Mouse (Mus musculus) E14TG2a.4 (cell line): Measurements from ENCODE around the gene Zp3.

Experiments used
- H3K27me3 ChIP-seq: 2 replicates; pipeline ENCODE4 v1.6.1; 2014; ENCODE audit warnings: low read length, control low read depth; ENCODE audit not compliant: insufficient read depth
- H3K36me3 ChIP-seq: 2 replicates; pipeline ENCODE4 v1.6.1; 2014; ENCODE audit warnings: low read length, control low read depth; ENCODE audit not compliant: insufficient read depth
- H3K4me1 ChIP-seq: replicated peaks from 2 replicates; pipeline ENCODE4 v1.6.1; 2014; ENCODE audit warnings: low read depth, low read length, control low read depth
- H3K4me3 ChIP-seq: replicated peaks from 2 replicates; pipeline ENCODE4 v1.5.1; 2014; ENCODE audit warnings: mild to moderate bottlenecking, low read length
- H3K9me3 ChIP-seq: 2 replicates; pipeline ENCODE4 v1.6.1; 2014; ENCODE audit warnings: low read length, control low read depth
- CTCF ChIP-seq: conservative IDR thresholded peaks from 2 replicates; pipeline ENCODE4 v1.5.1; 2014; ENCODE audit warnings: low read length
- NANOG ChIP-seq: IDR thresholded peaks from 2 replicates; pipeline ENCODE4 v1.6.1; 2014; ENCODE audit warnings: borderline replicate concordance, low read length, mixed read lengths
- POU5F1 ChIP-seq: IDR thresholded peaks from 2 replicates; pipeline ENCODE4 v1.6.1; 2014; ENCODE audit warnings: low read length, borderline replicate concordance

The Zp3 gene

DNA sequence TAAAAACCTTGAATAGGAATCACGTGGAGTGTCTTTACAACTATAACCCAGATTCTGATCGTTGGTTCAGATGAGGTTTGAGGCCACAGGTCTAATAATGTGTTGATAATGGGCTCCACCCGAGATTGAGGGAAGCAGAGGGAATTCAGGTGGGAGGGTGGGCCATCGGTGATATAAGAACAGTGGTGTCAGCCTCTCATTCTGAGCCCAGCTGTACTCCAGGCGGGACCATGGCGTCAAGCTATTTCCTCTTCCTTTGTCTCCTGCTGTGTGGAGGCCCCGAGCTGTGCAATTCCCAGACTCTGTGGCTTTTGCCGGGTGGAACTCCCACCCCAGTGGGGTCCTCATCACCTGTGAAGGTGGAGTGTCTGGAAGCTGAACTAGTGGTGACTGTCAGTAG, at the start of gene Zp3:
Gene Zp3 (plus strand): TSS at position 196 of the 400 bp plus-strand sequence.
- no peaks in the 10 kb centered on the region for H3K36me3 ChIP-seq
- peaks cover 66% of the 10 kb centered on the region for H3K4me1 ChIP-seq
- H3K27me3 ChIP-seq, result peaks cover 12% of the 10 kb centered on the region; the same call in 1 of the 2 replicates
- H3K4me3 ChIP-seq, result peak within 1 kb of the TSS; percentile 62
- peaks cover 6% of the 10 kb centered on the region for H3K9me3 ChIP-seq
- TF ChIP-seq CTCF, result no peak
- no peak for TF ChIP-seq NANOG
- no peak for TF ChIP-seq POU5F1

DNA sequence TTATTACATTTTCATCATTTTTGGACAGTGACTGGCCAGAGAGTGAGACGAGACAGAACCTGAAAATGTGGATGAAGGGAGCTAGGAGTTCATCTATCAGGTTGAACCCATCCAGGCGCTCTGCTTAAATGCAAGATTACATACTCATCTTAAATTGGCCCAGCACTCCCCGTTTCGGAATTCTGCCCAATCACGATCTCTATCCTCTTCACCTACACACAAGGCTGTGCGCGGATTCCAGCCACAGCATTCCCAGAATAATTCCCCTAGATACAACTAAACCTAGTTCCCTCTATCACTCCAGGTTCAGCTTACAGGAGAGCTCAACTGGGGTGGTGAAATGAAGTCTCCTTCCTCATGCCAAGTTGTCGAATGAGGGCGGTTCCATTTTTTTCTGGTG, 48.4 kb upstream of the Zp3 start:
- no peaks in the 10 kb centered on the region for H3K27me3 ChIP-seq
- peaks cover 79% of the 10 kb centered on the region for H3K4me1 ChIP-seq
- no peaks in the 10 kb centered on the region for H3K9me3 ChIP-seq
- H3K4me3 ChIP-seq, result peak overlapping the region; percentile 99
- TF ChIP-seq CTCF (no peak), POU5F1 (no peak), NANOG (no peak)
- H3K36me3 ChIP-seq, result peaks cover 65% of the 10 kb centered on the region

DNA sequence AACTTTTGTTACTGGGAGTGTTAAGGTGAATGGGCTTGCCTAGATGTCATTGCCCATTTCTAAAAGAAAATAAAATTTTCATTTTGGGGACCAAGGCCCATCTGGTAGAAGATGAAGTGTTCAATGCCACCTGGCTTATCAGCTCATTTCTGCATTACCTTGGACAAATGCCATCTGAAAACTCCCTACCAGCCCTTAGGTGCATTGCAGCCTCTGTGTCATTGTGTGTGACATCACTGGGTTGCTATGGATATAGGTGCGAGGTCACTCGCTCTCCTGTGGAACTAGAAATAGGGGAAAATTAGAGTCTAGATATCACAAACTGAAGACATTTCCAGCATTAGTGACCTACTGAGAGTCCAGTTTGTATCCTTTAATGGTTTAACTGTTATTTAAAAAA, 47.5 kb upstream of the Zp3 start:
- peak overlapping the region; percentile 99 for H3K4me3 ChIP-seq
- no peaks in the 10 kb centered on the region for H3K27me3 ChIP-seq
- H3K36me3 ChIP-seq, result peaks cover 57% of the 10 kb centered on the region
- H3K9me3 ChIP-seq, result no peaks in the 10 kb centered on the region
- TF ChIP-seq POU5F1, result no peak
- no peak for TF ChIP-seq NANOG
- H3K4me1 ChIP-seq, result peaks cover 79% of the 10 kb centered on the region

DNA sequence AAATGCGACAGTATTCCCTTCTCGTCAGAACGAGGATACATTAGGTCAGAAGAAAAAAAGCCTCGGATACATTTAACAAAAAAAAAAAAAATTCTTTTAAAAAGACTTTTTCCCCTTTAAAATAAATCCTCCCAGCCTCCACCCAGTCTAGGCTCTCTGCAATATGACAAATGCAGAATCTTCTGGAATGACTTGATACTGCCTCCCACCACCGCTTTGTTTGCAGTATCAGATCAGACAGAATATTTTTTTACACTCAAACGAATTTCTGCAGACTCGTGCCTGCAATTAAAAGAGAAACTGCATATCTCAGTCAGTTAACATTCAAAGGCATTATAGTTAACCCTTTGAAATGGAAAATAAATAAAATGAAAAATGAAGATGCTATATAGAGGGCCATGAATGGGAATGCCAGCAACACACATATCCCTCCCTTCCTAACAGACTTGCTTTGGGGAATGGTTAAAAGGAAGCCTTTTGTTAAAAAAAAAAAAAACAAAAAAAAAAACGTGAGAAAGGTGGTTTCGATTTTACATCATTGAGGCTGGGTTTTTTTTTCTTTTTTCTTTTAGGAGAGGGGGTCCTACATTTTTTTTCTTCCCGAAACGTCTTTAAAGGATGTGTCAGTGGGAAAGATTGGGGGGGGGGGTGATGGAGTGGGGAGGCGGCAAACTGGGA, 46.5 kb upstream of the Zp3 start:
- peaks cover 79% of the 10 kb centered on the region for H3K4me1 ChIP-seq
- H3K9me3 ChIP-seq, result no peaks in the 10 kb centered on the region
- peaks cover 47% of the 10 kb centered on the region for H3K36me3 ChIP-seq
- no peak for TF ChIP-seq NANOG
- no peak for TF ChIP-seq POU5F1
- TF ChIP-seq CTCF, result no peak
- no peaks in the 10 kb centered on the region for H3K27me3 ChIP-seq
- peak overlapping the region; percentile 99 for H3K4me3 ChIP-seq

DNA sequence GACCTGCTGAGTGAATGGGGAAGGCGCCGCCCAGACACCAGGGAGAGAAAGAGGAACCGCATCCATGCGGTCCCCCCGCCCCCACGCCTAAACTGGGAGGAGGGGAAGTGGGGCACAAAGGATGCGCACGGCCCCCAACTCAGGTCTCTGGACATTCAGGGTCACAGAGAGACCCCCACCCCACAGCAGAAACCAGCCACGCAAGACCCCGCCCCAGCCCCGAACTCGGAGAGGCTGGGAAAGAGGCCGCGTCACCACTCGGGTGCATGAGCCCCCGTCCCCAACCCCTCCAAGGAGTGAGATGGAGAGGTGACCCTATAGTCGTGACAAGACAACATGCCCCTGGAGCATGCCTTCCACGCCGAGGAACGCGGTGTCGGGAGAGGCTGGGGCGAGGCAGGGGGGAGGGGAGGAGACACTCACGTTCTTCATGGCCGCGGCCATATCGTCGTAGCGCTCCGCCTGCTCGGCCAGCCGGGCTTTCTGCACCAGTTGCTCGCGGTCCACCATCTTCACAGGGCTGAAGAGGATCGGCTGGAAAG, 45.9 kb upstream of the Zp3 start:
- H3K36me3 ChIP-seq, result peaks cover 41% of the 10 kb centered on the region
- no peaks in the 10 kb centered on the region for H3K27me3 ChIP-seq
- TF ChIP-seq CTCF (no peak), NANOG (no peak), POU5F1 (no peak)
- peak overlapping the region; percentile 99 for H3K4me3 ChIP-seq
- H3K4me1 ChIP-seq, result peaks cover 73% of the 10 kb centered on the region
- no peaks in the 10 kb centered on the region for H3K9me3 ChIP-seq

DNA sequence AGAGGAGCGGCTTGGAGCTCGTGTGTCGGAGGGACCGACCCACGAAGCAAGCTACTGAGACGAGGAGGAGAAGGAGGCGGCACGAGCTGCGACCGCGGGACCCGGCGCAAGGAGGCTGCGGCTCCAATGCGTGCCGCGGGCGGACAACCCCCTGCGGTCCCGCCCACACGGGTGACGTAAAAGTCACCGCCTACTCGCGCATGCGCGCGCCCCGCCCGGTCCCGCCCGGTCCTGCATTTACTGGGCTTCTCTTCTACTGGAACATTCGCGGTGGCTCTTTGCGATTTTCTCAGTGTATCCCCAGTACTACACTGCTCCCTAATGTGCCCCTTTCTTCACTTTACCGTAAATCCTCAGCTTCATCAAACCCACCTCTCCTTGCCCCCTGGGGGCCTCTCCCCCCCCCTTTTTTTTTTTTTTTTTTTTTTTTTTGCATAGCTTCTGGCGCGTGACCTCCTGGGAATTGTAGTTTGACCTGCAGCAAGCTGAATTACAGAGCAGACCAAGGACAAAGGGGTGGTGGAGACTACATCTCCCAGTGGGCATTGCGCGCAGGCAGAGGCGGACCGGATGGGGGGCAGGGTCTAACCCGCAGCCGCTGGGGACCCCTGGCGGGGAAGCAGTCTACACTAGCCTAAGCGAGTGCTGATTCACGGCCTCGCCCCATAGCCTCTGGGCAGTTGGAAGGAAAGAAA, 45.3 kb upstream of the Zp3 start, which contains the start of gene Ywhag:
Gene Ywhag (minus strand): TSS at position 136 of the 695 bp plus-strand sequence.
- H3K4me1 ChIP-seq, result peaks cover 72% of the 10 kb centered on the region
- H3K4me3 ChIP-seq, result peak within 1 kb of the TSS; percentile 99
- no peaks in the 10 kb centered on the region for H3K9me3 ChIP-seq
- no peaks in the 10 kb centered on the region for H3K27me3 ChIP-seq
- peaks cover 34% of the 10 kb centered on the region for H3K36me3 ChIP-seq
- TF ChIP-seq POU5F1 (no peak), CTCF (no peak), NANOG (no peak)

DNA sequence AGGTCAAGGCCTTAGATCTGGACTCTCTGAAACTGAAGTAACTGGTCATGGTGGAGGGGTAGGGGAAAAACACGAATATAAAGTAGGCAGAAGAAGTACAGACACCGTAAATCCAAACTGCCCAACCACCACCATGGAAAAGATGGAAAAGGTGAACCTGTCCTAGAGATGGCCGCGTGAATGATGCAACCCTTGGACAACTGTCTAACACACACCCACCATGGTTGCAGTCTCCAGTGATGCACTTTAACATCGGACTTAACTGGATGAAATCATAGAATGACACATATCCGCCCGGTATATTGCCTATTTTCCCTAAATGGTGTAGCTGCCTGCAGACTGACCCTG, 44.7 kb upstream of the Zp3 start:
- Histone ChIP-seq H3K4me3 (peak overlapping the region; percentile 99), H3K36me3 (peaks cover 29% of the 10 kb centered on the region), H3K9me3 (no peaks in the 10 kb centered on the region), H3K27me3 (no peaks in the 10 kb centered on the region), H3K4me1 (peaks cover 68% of the 10 kb centered on the region)
- TF ChIP-seq CTCF (no peak), NANOG (no peak), POU5F1 (no peak)

DNA sequence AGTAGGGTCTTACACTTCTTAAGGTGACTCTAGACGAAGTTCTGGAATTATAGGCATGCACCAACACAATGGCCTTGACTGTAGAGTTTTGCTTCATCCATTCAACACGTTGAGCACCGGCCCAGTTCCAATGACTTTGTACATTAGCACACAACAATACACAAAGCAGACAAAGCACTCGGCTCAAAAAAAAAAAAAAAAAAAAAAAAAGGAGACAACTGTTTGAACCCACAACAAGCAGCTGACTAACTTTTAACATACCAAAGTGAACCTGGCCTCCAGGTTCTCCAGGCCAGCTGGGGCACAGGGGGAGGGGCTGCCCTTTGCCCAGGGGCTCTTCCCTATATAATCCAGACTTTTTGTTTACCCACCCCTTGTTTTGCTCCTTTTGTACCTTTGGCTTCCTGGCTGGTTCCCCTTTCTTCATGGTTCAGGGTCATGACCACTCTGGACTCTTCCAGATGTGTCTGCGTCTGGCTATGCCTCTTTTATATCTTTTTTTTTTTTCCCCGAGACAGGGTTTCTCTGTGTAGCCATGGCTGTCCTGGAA, 44.2 kb upstream of the Zp3 start:
- Histone ChIP-seq H3K27me3 (no peaks in the 10 kb centered on the region), H3K36me3 (peaks cover 23% of the 10 kb centered on the region), H3K9me3 (no peaks in the 10 kb centered on the region), H3K4me3 (peak overlapping the region; percentile 99), H3K4me1 (peaks cover 68% of the 10 kb centered on the region)
- TF ChIP-seq NANOG, result no peak
- no peak for TF ChIP-seq POU5F1
- TF ChIP-seq CTCF, result no peak
